Mouse (Mus musculus): ENCODE measurements at regions not wholly inside any gene's neighbourhood (a gene's known extent, or its start where the extent isn't known, plus 50 kb on each side); places are given as distances from the start of the nearest gene placed in this dataset.

- DNase-seq (ENCODE audit: low spot score) = no peak
Observed at GRCm38 (mm10) chr5:85706598-85706997, 358.8 kb downstream of the Cenpc1 start.

- DNase-seq (ENCODE audit: low spot score) = peak; percentile 9
Observed at GRCm38 (mm10) chr5:85706084-85706483, 359.3 kb downstream of the Cenpc1 start.

- no peak for DNase-seq (ENCODE audit: low spot score)
Observed at GRCm38 (mm10) chr5:85677872-85678271, 387.5 kb downstream of the Cenpc1 start.

GRCm38 (mm10) chr5:85671121-85671520, 394.3 kb downstream of the Cenpc1 start:
- no peak for DNase-seq (ENCODE audit: low spot score)

GRCm38 (mm10) chr5:85661487-85661886, 403.9 kb downstream of the Cenpc1 start:
- DNase-seq (ENCODE audit: low spot score) = no peak

- DNase-seq (ENCODE audit: low spot score) = no peak
Observed at GRCm38 (mm10) chr5:85621078-85621477, 444.3 kb downstream of the Cenpc1 start.

- DNase-seq (ENCODE audit: low spot score) = no peak
Observed at GRCm38 (mm10) chr5:85614783-85615182, 450.6 kb downstream of the Cenpc1 start.

- no peak for DNase-seq (ENCODE audit: low spot score)
Observed at GRCm38 (mm10) chr5:85612606-85613005, 452.8 kb downstream of the Cenpc1 start.

GRCm38 (mm10) chr5:85609104-85609503, 456.3 kb downstream of the Cenpc1 start:
- DNase-seq (ENCODE audit: low spot score) = no peak

GRCm38 (mm10) chr5:85598164-85598563, 467.2 kb downstream of the Cenpc1 start:
- DNase-seq (ENCODE audit: low spot score) = no peak

- no peak for DNase-seq (ENCODE audit: low spot score)
Observed at GRCm38 (mm10) chr5:85595082-85595447, 470.3 kb downstream of the Cenpc1 start.

- DNase-seq (ENCODE audit: low spot score) = no peak
Observed at GRCm38 (mm10) chr5:85594413-85595081, 470.8 kb downstream of the Cenpc1 start.

GRCm38 (mm10) chr5:85592236-85592635, 473.1 kb downstream of the Cenpc1 start:
- DNase-seq (ENCODE audit: low spot score) = no peak

- DNase-seq (ENCODE audit: low spot score) = no peak
Observed at GRCm38 (mm10) chr5:85586727-85587126, 478.7 kb downstream of the Cenpc1 start.

GRCm38 (mm10) chr5:85572531-85572930, 492.9 kb downstream of the Cenpc1 start:
- DNase-seq (ENCODE audit: low spot score) = no peak

- DNase-seq (ENCODE audit: low spot score) = no peak
Observed at GRCm38 (mm10) chr5:85571967-85572366, 493.4 kb downstream of the Cenpc1 start.

GRCm38 (mm10) chr5:85571381-85571780, 494.0 kb downstream of the Cenpc1 start:
- no peak for DNase-seq (ENCODE audit: low spot score)

GRCm38 (mm10) chr5:85536329-85536728, 529.1 kb downstream of the Cenpc1 start:
- DNase-seq (ENCODE audit: low spot score) = no peak

GRCm38 (mm10) chr5:85525385-85526194, 539.8 kb downstream of the Cenpc1 start:
- DNase-seq (ENCODE audit: low spot score) = no peak

- DNase-seq (ENCODE audit: low spot score) = peak; percentile 7
Observed at GRCm38 (mm10) chr5:85505244-85505643, 560.1 kb downstream of the Cenpc1 start.

- no peak for DNase-seq (ENCODE audit: low spot score)
Observed at GRCm38 (mm10) chr5:85497261-85497660, 568.1 kb downstream of the Cenpc1 start.

- DNase-seq (ENCODE audit: low spot score) = no peak
Observed at GRCm38 (mm10) chr5:85485733-85486322, 579.6 kb downstream of the Cenpc1 start.

GRCm38 (mm10) chr5:85485157-85485556, 580.2 kb downstream of the Cenpc1 start:
- DNase-seq (ENCODE audit: low spot score) = no peak

Measured in left cerebral cortex, adult 11 months (tissue).